Mouse (Mus musculus) kidney, embryonic 14.5 days (tissue): ENCODE results near the gene Eml4. TPM values are rescaled to one million over a fixed set of nuclear protein-coding genes. Genes with fewer than 3 reads are reported as not detected.

ENCODE experiments used
- ATAC-seq: fragments of 200-750 bp; cut with Nextera tagmentation; 2 replicates; pipeline ENCODE4 v1.8.0; 2017; ENCODE audit warnings: moderate number of reproducible peaks, mild to moderate bottlenecking, moderate TSS enrichment, moderate library complexity; ENCODE audit not compliant: low FRiP score, low TSS enrichment
- H3K27ac ChIP-seq: fragments of 300-500 bp; sonication (generic); 2 replicates; pipeline ENCODE4 v1.5.1; 2014; ENCODE audit warnings: low read depth, mild to moderate bottlenecking, low read length, moderate library complexity, mixed read lengths
- H3K27me3 ChIP-seq: fragments of 300-500 bp; sonication (generic); 2 replicates; pipeline ENCODE4 v1.6.1; 2014; ENCODE audit warnings: mild to moderate bottlenecking, low read length; ENCODE audit not compliant: control insufficient read depth, insufficient read depth
- H3K36me3 ChIP-seq: fragments of 300-500 bp; sonication (generic); 2 replicates; pipeline ENCODE4 v1.6.1; 2014; ENCODE audit warnings: low read length, mixed read lengths; ENCODE audit not compliant: control insufficient read depth, insufficient read depth
- H3K4me1 ChIP-seq: fragments of 300-500 bp; sonication (generic); 2 replicates; pipeline ENCODE4 v1.6.1; 2014; ENCODE audit warnings: low read length, mixed read lengths; ENCODE audit not compliant: control insufficient read depth, insufficient read depth
- H3K4me2 ChIP-seq: fragments of 300-500 bp; sonication (generic); replicated peaks from 2 replicates; pipeline ENCODE4 v1.6.1; 2014; ENCODE audit warnings: low read depth, mild to moderate bottlenecking, low read length
- H3K4me3 ChIP-seq: fragments of 300-500 bp; sonication (generic); 2 replicates; pipeline ENCODE4 v1.5.1; 2014; ENCODE audit warnings: mild to moderate bottlenecking, low read length
- H3K9ac ChIP-seq: fragments of 300-500 bp; sonication (generic); 2 replicates; pipeline ENCODE4 v1.6.1; 2014; ENCODE audit warnings: low read depth, mild to moderate bottlenecking, low read length, moderate library complexity
- H3K9me3 ChIP-seq: fragments of 300-500 bp; sonication (generic); 2 replicates; pipeline ENCODE4 v1.6.1; 2016; ENCODE audit warnings: low read length; ENCODE audit not compliant: control insufficient read depth
- WGBS: fragments of 180-500 bp; shearing (Covaris S2); extraction: QIAGEN DNeasy Blood & Tissue Kit; methylation state at CpG from one replicate; pipeline ENCODE4 v1.1.7; 2014; 5-methylcytosine and 5-hydroxymethylcytosine counted together
- polyA plus RNA-seq: library from polyadenylated mRNA; unstranded; fragments of >200 nt; fragmentation: Nextera tagmentation; extraction: Ambion mirVana; gene quantifications from 2 replicates; pipeline ENCODE4 v1.2.1, GENCODE M21; 2014

Eml4 gene
- polyA plus RNA-seq, 1 experiment from 2014 or later, result 54.7 TPM

DNA sequence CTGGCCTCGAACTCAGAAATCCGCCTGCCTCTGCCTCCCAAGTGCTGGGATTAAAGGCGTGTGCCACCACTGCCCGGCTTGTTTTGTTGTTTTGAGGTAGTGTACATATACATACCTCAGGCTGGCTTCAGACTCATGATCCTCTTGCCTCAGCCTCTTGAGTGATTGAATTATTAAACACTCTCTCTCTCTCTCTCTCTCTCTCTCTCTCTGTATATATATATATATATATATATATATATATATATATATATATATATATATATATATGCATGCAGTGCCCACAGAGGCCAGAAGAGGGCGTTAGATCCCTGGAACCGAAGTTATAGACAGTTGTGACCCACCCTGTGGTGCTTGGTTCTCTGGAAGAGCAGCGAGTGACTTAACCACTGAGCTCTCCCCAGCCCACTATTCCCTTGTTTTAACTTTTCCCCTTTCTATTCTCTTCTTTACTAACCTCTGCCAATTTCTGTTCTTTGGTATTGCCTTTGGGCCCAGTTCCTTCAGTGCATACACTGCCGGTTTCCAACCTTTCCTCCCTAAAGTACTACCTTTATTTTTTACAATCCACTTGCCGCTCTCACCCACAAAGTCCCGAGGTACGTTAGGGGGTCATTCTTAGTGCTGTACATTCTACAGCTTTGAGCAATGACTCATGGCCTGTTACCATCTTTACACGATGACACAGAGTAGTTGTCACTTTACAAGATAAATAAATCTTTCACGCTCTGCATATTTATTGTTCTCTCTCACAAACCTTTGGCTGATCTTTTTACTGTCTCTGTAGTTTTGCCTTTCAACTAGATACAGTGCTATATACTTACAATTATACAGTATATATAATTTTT is 13.5 kb upstream of the Eml4 start:
- no peak overlapping the region for H3K4me2 ChIP-seq
- no peak overlapping the region for H3K9ac ChIP-seq
- H3K4me3 ChIP-seq, result no peak overlapping the region
- H3K4me1 ChIP-seq, result peaks cover 4% of the 10 kb centered on the region; the same call in 1 of the 2 replicates
- H3K9me3 ChIP-seq, result no peaks in the 10 kb centered on the region
- no peaks in the 10 kb centered on the region for H3K36me3 ChIP-seq
- 70% methylated on average over 13 of the region's 13 CpGs for WGBS
- H3K27ac ChIP-seq, result no peak overlapping the region
- H3K27me3 ChIP-seq, result no peaks in the 10 kb centered on the region
- no peak for ATAC-seq

DNA sequence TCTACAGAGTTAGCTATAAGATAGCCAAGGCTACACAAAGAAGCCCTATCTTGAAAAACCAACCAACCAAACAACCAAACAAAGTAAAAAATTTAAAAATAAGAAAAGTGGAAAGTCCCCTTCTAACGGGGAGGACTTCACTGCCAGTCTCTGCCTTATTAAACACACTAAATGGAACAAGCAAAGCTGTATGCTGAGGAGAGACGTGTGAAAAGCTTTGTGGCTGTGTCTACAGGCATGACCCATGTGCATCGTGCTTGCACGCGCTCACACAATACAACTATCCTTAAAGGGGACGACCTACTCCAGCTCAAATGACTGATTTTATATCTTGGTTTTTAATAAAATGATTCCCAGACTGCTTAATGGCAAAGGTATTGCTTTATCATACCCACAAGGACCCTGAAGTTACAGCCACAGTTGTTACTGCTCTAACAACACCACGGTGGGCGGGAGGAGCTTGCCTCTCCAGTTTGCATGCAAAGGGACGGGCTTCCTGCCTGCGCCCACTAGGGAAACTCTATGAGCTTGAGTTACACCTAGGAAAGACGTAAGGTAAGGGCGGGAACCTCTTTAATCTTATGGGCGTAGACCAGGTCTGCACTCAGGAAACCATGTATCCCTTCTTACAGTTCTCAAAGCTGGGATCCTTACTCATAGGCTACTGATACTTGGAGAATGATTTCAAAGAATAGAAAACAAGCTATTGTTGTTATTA is 11.2 kb upstream of the Eml4 start:
- no peak overlapping the region for H3K4me2 ChIP-seq
- no peaks in the 10 kb centered on the region for H3K9me3 ChIP-seq
- WGBS, result 75% methylated on average over 13 of the region's 13 CpGs
- ATAC-seq, result no peak
- no peaks in the 10 kb centered on the region for H3K36me3 ChIP-seq
- H3K27me3 ChIP-seq, result no peaks in the 10 kb centered on the region
- no peak overlapping the region for H3K27ac ChIP-seq
- H3K9ac ChIP-seq, result no peak overlapping the region
- H3K4me3 ChIP-seq, result no peak overlapping the region
- H3K4me1 ChIP-seq, result peaks cover 4% of the 10 kb centered on the region; the same call in 1 of the 2 replicates

DNA sequence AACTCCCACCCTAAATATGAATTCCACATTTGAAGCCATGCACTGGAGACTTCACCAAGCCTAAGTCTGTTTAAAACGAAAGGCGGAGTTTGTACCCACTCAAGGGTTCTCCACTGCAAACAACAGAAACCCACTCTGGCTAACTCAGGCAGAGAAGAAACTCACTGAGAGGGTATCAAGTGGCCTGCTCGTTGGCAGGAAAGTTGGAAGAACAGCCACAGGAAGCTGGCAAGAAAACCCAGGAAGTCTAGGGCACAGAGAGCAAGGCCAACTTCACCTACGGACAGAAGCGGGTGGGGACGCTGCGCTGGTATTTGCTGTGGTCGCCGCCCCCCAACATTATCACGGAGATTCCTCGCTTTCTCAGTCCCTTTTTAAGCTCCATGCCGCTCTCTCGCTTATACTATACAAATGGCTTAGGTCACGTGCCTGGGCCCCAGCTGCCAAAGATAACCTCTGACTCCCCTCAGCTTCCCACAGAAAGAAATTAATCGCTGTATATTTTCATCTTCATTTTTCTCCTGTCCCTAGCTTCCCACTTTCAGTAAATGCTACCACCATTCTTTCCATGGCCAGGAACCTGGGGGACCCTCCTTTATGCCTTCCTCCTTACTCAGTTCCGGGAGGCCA is 9.7 kb upstream of the Eml4 start:
- H3K4me3 ChIP-seq, result no peak overlapping the region
- H3K4me2 ChIP-seq, result no peak overlapping the region
- no peaks in the 10 kb centered on the region for H3K9me3 ChIP-seq
- H3K27me3 ChIP-seq, result no peaks in the 10 kb centered on the region
- no peak for ATAC-seq
- H3K9ac ChIP-seq, result no peak overlapping the region
- peaks cover 4% of the 10 kb centered on the region; the same call in 1 of the 2 replicates for H3K4me1 ChIP-seq
- no peak overlapping the region for H3K27ac ChIP-seq
- H3K36me3 ChIP-seq, result no peaks in the 10 kb centered on the region
- 69% methylated on average over 16 of the region's 16 CpGs for WGBS

DNA sequence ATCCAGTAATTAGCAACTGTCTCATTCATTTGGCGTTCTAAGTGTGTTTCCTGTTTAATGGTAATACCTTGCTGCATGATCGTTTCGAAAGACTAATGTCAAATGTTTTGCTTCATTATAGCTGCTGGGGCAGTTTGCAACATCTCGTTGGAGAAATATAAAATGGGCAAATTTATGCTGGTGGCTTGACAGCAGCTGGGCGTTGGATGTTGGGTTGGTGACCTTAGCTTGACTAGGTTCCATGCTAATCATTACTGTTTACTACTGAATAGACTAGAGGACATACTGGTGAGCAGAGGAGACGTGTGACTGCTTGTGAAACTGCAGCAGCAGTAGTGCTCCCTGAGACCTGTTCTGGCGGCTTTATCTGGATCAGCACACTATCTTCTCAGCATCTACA is 6.5 kb upstream of the Eml4 start:
- no peak overlapping the region for H3K4me3 ChIP-seq
- no peak overlapping the region for H3K9ac ChIP-seq
- H3K4me2 ChIP-seq, result no peak overlapping the region
- H3K27me3 ChIP-seq, result no peaks in the 10 kb centered on the region
- 64% methylated on average over 7 of the region's 7 CpGs for WGBS
- H3K4me1 ChIP-seq, result peaks cover 4% of the 10 kb centered on the region; the same call in 1 of the 2 replicates
- H3K36me3 ChIP-seq, result no peaks in the 10 kb centered on the region
- H3K9me3 ChIP-seq, result no peaks in the 10 kb centered on the region
- no peak for ATAC-seq
- H3K27ac ChIP-seq, result no peak overlapping the region

DNA sequence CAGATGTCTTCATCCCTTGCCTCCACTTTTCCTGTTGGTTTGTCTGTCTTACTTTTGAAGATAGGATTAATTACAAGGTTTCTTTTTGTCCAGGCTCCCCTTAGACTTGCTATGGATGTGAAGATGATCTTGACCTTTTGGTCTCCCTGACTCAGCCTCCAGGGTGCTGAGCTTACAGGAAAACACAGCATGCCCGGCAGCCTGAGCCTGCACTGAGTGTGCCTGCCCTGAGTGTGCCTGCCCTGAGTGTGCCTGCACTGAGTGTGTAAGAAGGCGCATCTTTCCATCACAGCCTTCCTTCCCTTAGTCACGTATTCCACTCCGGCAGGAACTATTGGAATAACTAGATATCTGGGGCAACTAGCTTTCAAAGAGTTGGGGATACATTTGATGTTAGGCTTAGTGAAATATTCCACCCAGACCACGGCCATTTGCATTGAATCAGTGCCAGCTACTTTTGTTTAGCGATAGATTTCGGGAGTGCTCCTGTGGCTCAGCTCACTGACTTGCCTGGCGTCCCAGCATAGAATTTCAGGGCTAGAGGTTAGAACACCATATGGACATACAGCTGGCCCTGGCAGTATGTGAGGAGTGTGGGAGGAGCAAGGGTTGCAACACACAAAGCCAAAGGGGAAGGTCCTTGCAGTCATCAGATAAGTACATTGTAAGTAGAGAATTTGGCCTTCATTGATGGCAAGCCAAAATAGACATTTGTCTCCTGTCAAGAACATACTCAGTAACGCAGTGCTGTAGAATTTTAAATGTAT is 2.5 kb upstream of the Eml4 start:
- ATAC-seq, result no peak
- Histone ChIP-seq H3K27me3 (no peaks in the 10 kb centered on the region), H3K27ac (no peak overlapping the region), H3K9me3 (no peaks in the 10 kb centered on the region), H3K9ac (no peak overlapping the region), H3K4me2 (no peak overlapping the region), H3K4me1 (peaks cover 13% of the 10 kb centered on the region), H3K36me3 (no peaks in the 10 kb centered on the region), H3K4me3 (no peak overlapping the region)
- 83% methylated on average over 9 of the region's 9 CpGs for WGBS

DNA sequence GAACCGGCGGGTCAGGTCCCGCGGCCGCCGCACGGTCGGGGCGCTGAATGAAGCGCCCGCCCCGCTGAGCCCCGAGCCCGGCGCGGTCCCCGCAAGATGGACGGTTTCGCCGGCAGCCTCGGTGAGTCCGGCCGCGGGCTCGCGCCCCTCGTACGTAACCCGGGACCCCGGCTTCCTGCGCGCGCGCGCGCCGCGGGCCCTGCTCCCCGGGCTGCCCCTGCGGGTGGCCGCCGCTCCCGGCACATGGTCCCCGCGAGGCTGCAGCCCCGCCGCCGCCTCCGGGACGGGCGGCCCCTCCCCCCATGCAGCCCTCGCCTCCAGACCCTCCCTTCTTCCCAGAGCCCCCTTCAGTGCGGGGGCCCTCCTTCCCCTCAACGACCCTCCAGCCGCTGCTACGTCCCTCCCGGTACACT is 394 bp downstream of the Eml4 start:
- Histone ChIP-seq H3K4me3 (peak overlapping the region; percentile 77), H3K27ac (peak overlapping the region; percentile 82), H3K4me2 (peak overlapping the region; percentile 50), H3K27me3 (no peaks in the 10 kb centered on the region), H3K36me3 (no peaks in the 10 kb centered on the region), H3K9me3 (no peaks in the 10 kb centered on the region), H3K4me1 (peaks cover 22% of the 10 kb centered on the region), H3K9ac (peak overlapping the region; percentile 92)
- under 1% methylated on average over 22 of the region's 57 CpGs for WGBS
- ATAC-seq, result peak; percentile 76

DNA sequence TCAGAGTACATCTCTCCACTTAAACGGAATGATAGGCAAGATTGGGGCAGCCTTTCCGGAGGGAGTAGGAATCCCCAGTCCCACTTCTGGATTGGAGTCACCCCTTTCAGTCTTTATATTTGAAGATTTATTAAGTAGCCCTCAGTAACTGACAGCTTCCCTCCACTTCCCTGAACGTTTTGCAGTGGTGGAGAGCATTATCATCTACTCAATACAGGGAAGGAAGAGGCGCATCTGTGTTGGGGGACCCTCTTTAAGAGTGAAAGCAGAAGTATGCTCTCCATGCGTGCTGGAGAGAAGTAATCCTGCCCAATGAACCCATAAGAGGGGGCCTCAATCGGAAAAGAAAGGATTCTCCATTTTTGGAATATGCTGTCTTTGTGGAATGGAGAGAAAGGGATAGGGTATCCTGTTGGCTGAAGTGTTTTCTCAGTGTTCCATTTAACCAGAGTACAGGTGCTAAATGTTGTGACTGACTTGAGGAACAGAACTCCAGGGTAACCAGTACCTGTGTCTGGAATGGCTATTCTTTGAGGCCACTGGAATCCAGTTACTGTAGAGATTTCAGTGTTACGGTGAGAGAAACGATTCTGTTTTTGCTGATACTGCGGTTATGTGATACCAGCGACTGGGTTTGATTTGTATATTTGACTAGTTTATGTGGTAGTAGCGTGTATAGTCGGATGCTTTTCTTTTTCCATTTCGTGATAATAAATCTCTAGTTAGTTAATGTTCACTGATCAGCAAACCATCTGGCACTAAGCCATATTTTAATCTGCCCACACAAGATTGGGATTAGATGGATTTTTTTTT is 1.1 kb downstream of the Eml4 start:
- Histone ChIP-seq H3K9ac (peak overlapping the region; percentile 92), H3K4me1 (peaks cover 22% of the 10 kb centered on the region), H3K36me3 (no peaks in the 10 kb centered on the region), H3K9me3 (no peaks in the 10 kb centered on the region), H3K4me2 (peak overlapping the region; percentile 50), H3K27ac (peak overlapping the region; percentile 82), H3K4me3 (peak overlapping the region; percentile 77), H3K27me3 (no peaks in the 10 kb centered on the region)
- 3% methylated on average over 13 of the region's 13 CpGs for WGBS
- ATAC-seq, result 0 out of 2 replicates have a peak, but pooled peaks have one; percentile 1

DNA sequence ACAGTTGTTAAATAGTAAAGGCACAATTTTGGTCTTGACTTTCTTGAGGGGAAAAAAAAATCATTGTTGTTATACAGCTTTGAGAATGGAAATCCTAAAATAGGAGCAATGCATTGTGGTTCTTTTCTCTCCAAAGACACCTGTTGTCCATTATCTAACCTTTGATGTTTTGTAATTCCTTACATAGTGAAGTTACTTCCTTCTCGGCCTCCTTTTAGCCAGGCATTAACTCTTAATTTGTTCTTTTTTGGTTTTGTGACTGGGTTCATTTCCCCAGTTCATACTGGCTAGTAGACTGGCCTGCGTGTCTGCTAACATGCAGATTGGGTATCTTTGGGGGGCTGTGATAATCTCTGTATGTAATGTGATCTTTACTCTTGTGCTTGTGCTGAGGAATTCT is 1.7 kb downstream of the Eml4 start:
- no peak for ATAC-seq
- whole genome bisulfite sequencing, result 5% methylated on average over 2 of the region's 2 CpGs
- Histone ChIP-seq H3K36me3 (no peaks in the 10 kb centered on the region), H3K27me3 (no peaks in the 10 kb centered on the region), H3K9ac (no peak overlapping the region; the same call in 1 of the 2 replicates), H3K4me2 (peak overlapping the region; percentile 50), H3K4me3 (peak overlapping the region; percentile 77), H3K27ac (no peak overlapping the region), H3K9me3 (no peaks in the 10 kb centered on the region), H3K4me1 (peaks cover 22% of the 10 kb centered on the region)
